Mouse (Mus musculus) frontal cortex, adult 2 months (tissue): ENCODE results near the gene Iars2. TPM values are rescaled to one million over a fixed set of nuclear protein-coding genes. Genes with fewer than 3 reads are reported as not detected.

Experiments
- polyA plus RNA-seq: library from polyadenylated mRNA; depleted of rRNA; stranded (reverse); fragments of >200 nt; gene quantifications from 2 replicates; pipeline ENCODE4 v1.2.3, GENCODE M21; 2012; rRNA removed

Gene Iars2
- polyA plus RNA-seq, 1 experiment: 26.1 TPM

Other genes starting within 250 kb of the Iars2 start
- gene Rab3gap2, start 125.3 kb downstream of the Iars2 start, polyA plus RNA-seq: 51.2 and 53.8 TPM in 2 replicates
- 89.2 and 93.1 TPM in 2 replicates for gene Bpnt1, start 2.8 kb upstream of the Iars2 start, polyA plus RNA-seq
- gene Eprs, start 33.6 kb upstream of the Iars2 start, polyA plus RNA-seq: 34.0 and 36.7 TPM in 2 replicates
- 11.5 and 14.3 TPM in 2 replicates for gene Slc30a10, start 125.5 kb upstream of the Iars2 start, polyA plus RNA-seq